Mouse (Mus musculus) left cerebral cortex, adult 11 months (tissue): ENCODE data around the gene Gm4871.

Experiments used
- DNase-seq: peaks from one replicate; pipeline ENCODE4 v3.0.0; 2022; ENCODE audit warnings: low spot score

Gene Gm4871

GRCm38 (mm10) chr5:144990481-144990880, 42.1 kb downstream of the Gm4871 start:
- no peak for DNase-seq

- DNase-seq = no peak
Observed at GRCm38 (mm10) chr5:144990051-144990450, 42.5 kb downstream of the Gm4871 start.

GRCm38 (mm10) chr5:144989061-144989405, 43.5 kb downstream of the Gm4871 start:
- no peak for DNase-seq

- DNase-seq = peak; percentile 40
Observed at GRCm38 (mm10) chr5:144988340-144989060, 44.1 kb downstream of the Gm4871 start.

- DNase-seq = no peak
Observed at GRCm38 (mm10) chr5:144987561-144987960, 45.0 kb downstream of the Gm4871 start.

- no peak for DNase-seq
Observed at GRCm38 (mm10) chr5:144984839-144985238, 47.7 kb downstream of the Gm4871 start.

GRCm38 (mm10) chr5:144983227-144983626, 49.3 kb downstream of the Gm4871 start:
- no peak for DNase-seq
